Mouse (Mus musculus): Measurements from ENCODE around the gene Grik5. TPM values are rescaled to one million over a fixed set of nuclear protein-coding genes. Genes with fewer than 3 reads are reported as not detected.

Grik5 gene
- polyA plus RNA-seq, 1 experiment = 9.8 TPM

DNA sequence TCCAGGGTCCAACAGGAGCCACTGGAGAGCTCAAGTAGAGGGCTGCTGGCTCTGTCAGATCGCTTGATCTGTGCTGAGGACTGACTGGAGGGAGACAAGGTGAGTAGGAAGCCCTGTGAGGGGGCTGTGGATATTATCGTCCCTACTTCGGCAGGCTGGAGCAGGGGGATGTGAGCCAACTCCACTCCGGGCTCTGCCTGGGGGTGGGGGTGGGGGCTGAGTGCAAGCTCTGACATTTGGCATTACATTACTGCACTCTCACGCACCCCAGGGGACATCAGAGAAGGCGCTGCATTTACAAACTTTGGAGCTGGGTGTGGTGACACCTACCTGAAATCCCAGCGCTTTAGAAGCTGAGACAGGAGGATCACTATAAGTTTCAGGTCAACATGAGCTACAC, 60.6 kb downstream of the Grik5 start:
- no peak for TF ChIP-seq USF1 (IDR thresholded peaks at IDR 0.05; ENCODE audit: low read depth)
- Histone ChIP-seq H3K79me2 (ENCODE audit: control insufficient read depth, insufficient read depth) (no peaks in the 10 kb centered on the region), H3K27me3 (ENCODE audit: control insufficient read depth, insufficient read depth, insufficient read length) (peaks cover 12% of the 10 kb centered on the region), H3K79me3 (ENCODE audit: low read depth) (no peaks in the 10 kb centered on the region), H3ac (ENCODE audit: control insufficient read depth, insufficient read length, low read depth) (no peak overlapping the region), H3K4me3 (ENCODE audit: insufficient read depth, poor library complexity, severe bottlenecking) (no peak overlapping the region), H3K36me3 (ENCODE audit: control insufficient read depth, insufficient read depth) (no peaks in the 10 kb centered on the region)

DNA sequence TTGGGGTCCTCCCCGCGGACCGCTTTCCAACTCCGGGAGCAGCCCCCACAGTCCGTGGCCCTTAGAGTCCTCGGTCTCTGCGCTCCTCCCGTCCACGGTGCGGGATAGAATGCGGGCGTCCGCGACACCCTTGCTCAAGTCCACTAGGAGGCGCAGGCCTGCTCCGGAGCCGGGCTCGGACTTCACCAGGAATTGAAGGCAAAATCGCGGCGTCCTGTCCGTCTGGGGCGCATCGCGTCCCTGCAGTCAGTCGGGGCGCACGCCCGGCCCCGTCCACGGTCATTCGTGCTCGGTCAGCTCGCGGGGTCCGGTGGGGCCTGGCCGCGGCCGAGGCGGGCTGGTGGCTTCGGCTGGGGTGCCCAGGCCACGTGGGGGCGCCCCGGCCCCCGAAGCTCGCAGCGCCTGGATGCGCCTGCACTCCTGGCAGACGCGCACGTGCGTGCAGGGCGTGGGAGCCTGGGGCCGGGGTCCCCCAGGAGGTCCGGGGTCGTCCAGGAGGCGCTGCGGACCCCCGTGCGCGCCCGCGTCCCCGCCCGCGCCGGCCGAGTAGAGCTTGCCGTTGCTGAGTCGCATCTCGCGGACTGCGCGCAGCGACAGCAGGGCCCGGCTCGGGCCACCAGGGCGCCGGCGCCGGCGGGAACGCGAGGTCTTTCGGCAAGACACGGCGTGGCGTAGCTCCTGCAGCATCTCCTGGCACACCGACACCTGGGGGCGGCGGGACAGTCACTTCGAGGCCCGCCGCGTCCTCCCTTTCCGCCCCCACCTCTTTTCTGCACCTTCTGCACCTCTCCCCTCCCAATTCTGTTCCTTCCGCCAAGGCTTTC, 61.8 kb downstream of the Grik5 start:
- no peaks in the 10 kb centered on the region for H3K36me3 ChIP-seq (ENCODE audit: control insufficient read depth, insufficient read depth)
- H3K4me3 ChIP-seq (ENCODE audit: insufficient read depth, poor library complexity, severe bottlenecking) = no peak overlapping the region
- TF ChIP-seq CTCF (IDR thresholded peaks at IDR 0.05; ENCODE audit: control insufficient read depth, insufficient read depth, insufficient read length) (peak; percentile 3), FOSL1 (IDR thresholded peaks at IDR 0.05; ENCODE audit: insufficient read depth, low read length, poor library complexity, severe bottlenecking) (no peak)
- H3ac ChIP-seq (ENCODE audit: control insufficient read depth, insufficient read length, low read depth) = no peak overlapping the region
- no peaks in the 10 kb centered on the region for H3K79me2 ChIP-seq (ENCODE audit: control insufficient read depth, insufficient read depth)
- H3K27me3 ChIP-seq (ENCODE audit: control insufficient read depth, insufficient read depth, insufficient read length) = peaks cover 25% of the 10 kb centered on the region
- no peaks in the 10 kb centered on the region for H3K79me3 ChIP-seq (ENCODE audit: low read depth)

DNA sequence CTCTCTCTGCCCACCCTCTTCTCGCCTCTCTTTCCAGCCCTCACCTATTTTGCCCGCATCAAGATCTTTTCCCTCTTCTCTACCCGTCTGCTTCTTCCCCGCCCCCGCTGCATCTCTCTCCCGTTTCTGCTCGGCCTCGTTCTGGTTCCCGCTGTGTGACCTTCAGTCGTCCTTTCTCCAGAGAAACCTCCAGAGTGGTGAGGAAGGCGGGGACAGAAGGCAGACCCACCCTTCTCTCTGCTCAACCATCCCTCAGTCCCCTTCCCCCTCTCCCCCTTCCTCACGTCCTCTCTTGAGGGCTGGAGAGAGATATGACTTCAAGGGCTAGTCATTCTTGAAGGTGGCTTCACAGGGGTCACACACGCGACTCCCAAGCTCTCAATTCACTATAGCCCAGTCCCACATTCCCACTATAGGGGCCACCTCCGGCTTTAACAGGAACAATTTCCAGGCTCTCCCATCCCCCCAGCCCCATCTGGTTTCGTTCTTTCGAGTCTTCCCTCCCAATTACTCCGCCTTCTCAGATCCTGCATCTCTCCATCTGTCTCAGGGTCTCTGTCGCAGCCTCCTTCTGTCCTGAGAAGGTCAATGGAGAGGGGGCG, 62.9 kb downstream of the Grik5 start:
- no peak overlapping the region for H3K4me3 ChIP-seq (ENCODE audit: insufficient read depth, poor library complexity, severe bottlenecking)
- no peaks in the 10 kb centered on the region for H3K79me3 ChIP-seq (ENCODE audit: low read depth)
- no peaks in the 10 kb centered on the region for H3K36me3 ChIP-seq (ENCODE audit: control insufficient read depth, insufficient read depth)
- H3ac ChIP-seq (ENCODE audit: control insufficient read depth, insufficient read length, low read depth) = no peak overlapping the region
- peaks cover 33% of the 10 kb centered on the region for H3K27me3 ChIP-seq (ENCODE audit: control insufficient read depth, insufficient read depth, insufficient read length)
- TF ChIP-seq CEBPB (IDR thresholded peaks at IDR 0.05; ENCODE audit: low read depth) (no peak), FOSL1 (IDR thresholded peaks at IDR 0.05; ENCODE audit: insufficient read depth, low read length, poor library complexity, severe bottlenecking) (no peak), MYOG (IDR thresholded peaks at IDR 0.05; ENCODE audit: control insufficient read depth, extremely low read depth, insufficient read length) (no peak), CTCF (IDR thresholded peaks at IDR 0.05; ENCODE audit: control insufficient read depth, insufficient read depth, insufficient read length) (no peak), MAX (IDR thresholded peaks at IDR 0.05) (no peak), USF1 (IDR thresholded peaks at IDR 0.05; ENCODE audit: low read depth) (no peak), MYOD1 (IDR thresholded peaks at IDR 0.05; ENCODE audit: control insufficient read depth, insufficient read length, low read depth) (no peak)
- no peaks in the 10 kb centered on the region for H3K79me2 ChIP-seq (ENCODE audit: control insufficient read depth, insufficient read depth)

DNA sequence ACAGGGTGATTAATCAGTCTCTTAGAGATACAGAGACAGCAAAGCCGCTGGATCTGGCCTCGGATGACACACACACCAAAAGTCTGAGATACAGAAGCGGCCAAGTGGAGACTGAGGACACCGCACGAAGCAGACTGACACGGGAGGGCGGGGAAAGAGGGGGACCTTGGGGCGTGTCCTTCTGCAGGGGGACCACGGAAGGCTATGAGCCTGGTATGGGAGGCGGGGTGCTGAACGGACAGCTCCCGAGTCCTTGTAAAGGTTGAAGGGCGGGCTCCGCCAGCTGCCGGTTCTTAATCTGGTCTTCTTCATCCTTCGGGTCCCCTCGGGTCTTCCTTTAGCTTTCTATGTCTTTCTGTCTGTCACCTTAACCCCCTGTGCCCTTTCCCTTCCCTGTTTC, 63.5 kb downstream of the Grik5 start:
- Histone ChIP-seq H3K4me3 (ENCODE audit: insufficient read depth, poor library complexity, severe bottlenecking) (no peak overlapping the region), H3K79me3 (ENCODE audit: low read depth) (no peaks in the 10 kb centered on the region), H3K36me3 (ENCODE audit: control insufficient read depth, insufficient read depth) (no peaks in the 10 kb centered on the region), H3K27me3 (ENCODE audit: control insufficient read depth, insufficient read depth, insufficient read length) (peaks cover 38% of the 10 kb centered on the region), H3ac (ENCODE audit: control insufficient read depth, insufficient read length, low read depth) (no peak overlapping the region), H3K79me2 (ENCODE audit: control insufficient read depth, insufficient read depth) (no peaks in the 10 kb centered on the region)
- TF ChIP-seq CTCF (IDR thresholded peaks at IDR 0.05; ENCODE audit: control insufficient read depth, insufficient read depth, insufficient read length) = no peak
- no peak for TF ChIP-seq FOSL1 (IDR thresholded peaks at IDR 0.05; ENCODE audit: insufficient read depth, low read length, poor library complexity, severe bottlenecking)
- TF ChIP-seq CEBPB (IDR thresholded peaks at IDR 0.05; ENCODE audit: low read depth) = no peak
- no peak for TF ChIP-seq MYOD1 (IDR thresholded peaks at IDR 0.05; ENCODE audit: control insufficient read depth, insufficient read length, low read depth)
- TF ChIP-seq MYOG (IDR thresholded peaks at IDR 0.05; ENCODE audit: control insufficient read depth, extremely low read depth, insufficient read length) = no peak
- TF ChIP-seq USF1 (IDR thresholded peaks at IDR 0.05; ENCODE audit: low read depth) = no peak
- no peak for TF ChIP-seq MAX (IDR thresholded peaks at IDR 0.05)

DNA sequence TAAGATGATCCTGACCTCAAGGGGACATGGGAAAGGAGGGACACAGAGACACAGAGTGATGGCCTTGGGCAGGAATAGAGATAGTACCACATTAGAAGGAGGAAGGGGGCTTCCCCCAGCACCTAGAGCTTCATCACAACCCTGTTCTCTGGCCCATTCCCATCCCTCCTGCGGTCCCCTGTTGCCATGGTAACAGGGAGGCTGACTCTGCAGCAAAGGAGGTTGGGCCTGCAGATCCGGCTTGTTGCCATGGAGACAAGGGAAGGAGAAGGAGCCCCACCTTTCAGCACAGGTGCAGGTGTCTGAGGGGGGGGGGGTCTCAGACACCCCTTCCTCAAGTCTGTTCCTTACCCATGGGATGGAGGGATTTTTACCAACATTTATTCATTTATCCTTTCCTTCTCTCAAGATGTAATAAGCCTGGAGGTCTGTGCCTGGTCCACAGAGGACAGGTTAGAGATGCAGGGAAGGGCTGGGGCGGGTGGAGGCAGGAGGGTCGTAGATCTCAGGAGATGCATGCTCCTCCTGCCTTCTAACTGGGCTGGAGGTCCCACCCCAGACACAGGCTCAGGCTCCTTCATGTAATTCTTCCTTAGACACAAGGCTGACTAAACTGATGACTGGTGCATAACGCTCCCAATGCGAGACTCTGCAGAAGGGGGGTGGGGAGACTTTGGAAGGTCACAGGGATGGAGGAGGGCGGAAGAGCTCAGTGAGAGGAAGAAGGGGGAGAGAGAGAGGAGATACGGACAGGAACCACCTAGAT, 64.4 kb downstream of the Grik5 start:
- peaks cover 42% of the 10 kb centered on the region for H3K27me3 ChIP-seq (ENCODE audit: control insufficient read depth, insufficient read depth, insufficient read length)

More for the DNA sequence above, 64.4 kb downstream of the Grik5 start:
- Histone ChIP-seq H3ac (ENCODE audit: control insufficient read depth, insufficient read length, low read depth) (no peak overlapping the region), H3K79me2 (ENCODE audit: control insufficient read depth, insufficient read depth) (no peaks in the 10 kb centered on the region), H3K4me3 (ENCODE audit: insufficient read depth, poor library complexity, severe bottlenecking) (no peak overlapping the region), H3K36me3 (ENCODE audit: control insufficient read depth, insufficient read depth) (no peaks in the 10 kb centered on the region), H3K79me3 (ENCODE audit: low read depth) (no peaks in the 10 kb centered on the region)
- TF ChIP-seq FOSL1 (IDR thresholded peaks at IDR 0.05; ENCODE audit: insufficient read depth, low read length, poor library complexity, severe bottlenecking) = no peak

Measured in C2C12 (cell line).